9 mouse cellular contexts compared by ENCODE assay signal in the genomic region with DNA sequence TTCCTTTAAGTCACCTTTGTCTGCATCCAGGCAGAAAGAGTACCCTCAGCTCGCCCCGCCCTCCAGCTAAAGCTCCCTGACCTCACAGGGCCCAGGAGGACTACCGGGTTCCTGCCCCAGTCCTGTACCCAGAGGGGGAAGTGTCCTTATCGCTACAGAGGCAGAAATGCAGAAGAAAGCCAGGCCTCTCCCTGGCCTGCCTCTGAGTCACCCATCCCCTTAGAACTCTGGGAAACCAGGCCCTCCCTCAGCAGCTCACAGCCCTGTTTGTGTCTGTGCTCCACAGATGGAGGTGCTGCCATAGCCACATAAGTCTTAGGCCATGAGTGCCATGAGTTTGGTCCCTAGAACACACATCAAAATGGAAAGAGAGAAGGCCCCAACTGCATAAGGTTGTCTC. TPM values are rescaled to one million over a fixed set of nuclear protein-coding genes. Genes with fewer than 3 reads are reported as not detected.
DNase-seq lines count a peak whose midpoint lies in the region; ATAC-seq and TF ChIP-seq lines count a peak whose summit lies in the region.
"Had no signal": no experiment of that assay in that cellular context is flagged by ENCODE, and none has a peak within 500 bp of the region (broad histone marks: within the 10 kb centered on the region; RNA-seq: fewer than 3 reads in every experiment).

No protein-coding gene starts in this region.

- no peak for TF ChIP-seq CTCF in left cerebral cortex, adult 2 months (IDR thresholded peaks at IDR 0.05)

- no peaks in the 10 kb centered on the region for H3K9me3 ChIP-seq in heart, embryonic 11.5 days (replicated peaks; ENCODE audit: control insufficient read depth, low read length)
- no peaks in the 10 kb centered on the region for H3K9me3 ChIP-seq in lung, embryonic 16.5 days (ENCODE audit: control insufficient read depth, low read length)

- peak overlapping the region; percentile 43; the same call in 1 of the 2 replicates for H3K9ac ChIP-seq in heart, embryonic 11.5 days (ENCODE audit: low read depth, low read length)
- H3K9ac ChIP-seq in lung, embryonic 16.5 days (ENCODE audit: low read length): no peak overlapping the region

- no peaks in the 10 kb centered on the region for H3K36me3 ChIP-seq in heart, embryonic 11.5 days (ENCODE audit: control insufficient read depth, insufficient read depth, low read length)
- H3K36me3 ChIP-seq in lung, embryonic 16.5 days (ENCODE audit: control insufficient read depth, insufficient read depth, low read length): no peaks in the 10 kb centered on the region

- peak overlapping the region; percentile 66; the same call in 1 of the 2 replicates for H3K27ac ChIP-seq in heart, embryonic 11.5 days (ENCODE audit: low read depth, low read length)
- no peak overlapping the region for H3K27ac ChIP-seq in lung, embryonic 16.5 days (ENCODE audit: low read length)
- no peak overlapping the region for H3K27ac ChIP-seq in left cerebral cortex, adult 2 months

- 35% methylated on average over 4 of the region's 4 CpGs for WGBS in heart, embryonic 11.5 days (ENCODE audit: insufficient replicate concordance)
- 58% methylated on average over 4 of the region's 4 CpGs for WGBS in lung, embryonic 16.5 days

- peak; percentile 84 for ATAC-seq in heart, embryonic 11.5 days (replicated peaks; ENCODE audit: insufficient number of reproducible peaks, low FRiP score, low TSS enrichment)
- ATAC-seq in lung, embryonic 16.5 days (ENCODE audit: low read depth): peak; percentile 34; the same call in 1 of the 2 replicates

- no peak overlapping the region for H3K4me3 ChIP-seq in heart, embryonic 11.5 days (ENCODE audit: low read depth, low read length)
- no peak overlapping the region for H3K4me3 ChIP-seq in lung, embryonic 16.5 days (ENCODE audit: low read length)
- no peak overlapping the region for H3K4me3 ChIP-seq in left cerebral cortex, adult 2 months
- H3K4me3 ChIP-seq: myocyte had no signal

- no peaks in the 10 kb centered on the region for H3K27me3 ChIP-seq in heart, embryonic 11.5 days (ENCODE audit: control insufficient read depth, insufficient read depth, low read length)
- no peaks in the 10 kb centered on the region for H3K27me3 ChIP-seq in lung, embryonic 16.5 days (ENCODE audit: control insufficient read depth, insufficient read depth, low read depth, low read length)

- peaks cover 6% of the 10 kb centered on the region for H3K4me1 ChIP-seq in heart, embryonic 11.5 days (ENCODE audit: control insufficient read depth, insufficient read depth, low read length)
- H3K4me1 ChIP-seq in lung, embryonic 16.5 days (replicated peaks; ENCODE audit: control insufficient read depth, insufficient read depth, low read length): no peaks in the 10 kb centered on the region

- peak; percentile 70 for DNase-seq in urinary bladder, postnatal 14 days (ENCODE audit: low spot score)
- DNase-seq in urinary bladder, adult 2 months (ENCODE audit: low spot score): no peak
- DNase-seq in yolk sac, embryonic 10.5 days (ENCODE audit: low spot score): peak; percentile 47
- DNase-seq in retina, postnatal 1 day: no peak
- DNase-seq in left cerebral cortex, adult 2 months (ENCODE audit: extremely low spot score in 1 of 2, low spot score in 2 of 2): no peak
- no peak for DNase-seq in kidney, adult 8-10 months

- intact Hi-C loops in left cerebral cortex, adult 2 months (cut with DNase I): no loop called here

- no peak overlapping the region for H3K4me2 ChIP-seq in heart, embryonic 11.5 days
- no peak overlapping the region for H3K4me2 ChIP-seq in lung, embryonic 16.5 days (ENCODE audit: low read depth, low read length)

RNA-seq across cellular contexts. Expression of a gene that starts 8.0 kb away (rescaled TPM):
- 29.2 and 35.7 TPM in 2 replicates for polyA plus RNA-seq in urinary bladder, adult 2 months (2012; rRNA removed)
- 11.1 and 16.0 TPM in 2 replicates for polyA plus RNA-seq in heart, embryonic 11.5 days (2014; fragmentation: Nextera tagmentation; extraction: Ambion mirVana)
- polyA plus RNA-seq in lung, embryonic 16.5 days (2015; fragmentation: Nextera tagmentation; extraction: Ambion mirVana): 33.4 and 36.0 TPM in 2 replicates
- total RNA-seq in left cerebral cortex, adult 2 months (2021): 10 to 100 TPM; 15.8 to 17.7 TPM

RNA-seq across cellular contexts. Expression of a gene that starts 44.8 kb away (rescaled TPM):
- 2.4 and 3.0 TPM in 2 replicates for polyA plus RNA-seq in urinary bladder, adult 2 months (2012; rRNA removed)
- polyA plus RNA-seq in heart, embryonic 11.5 days (2014; fragmentation: Nextera tagmentation; extraction: Ambion mirVana): 90.5 and 103 TPM in 2 replicates
- 134 and 144 TPM in 2 replicates for polyA plus RNA-seq in lung, embryonic 16.5 days (2015; fragmentation: Nextera tagmentation; extraction: Ambion mirVana)
- total RNA-seq in left cerebral cortex, adult 2 months (2021): 1 to 10 TPM; 1.7 to 2.4 TPM

Comparison
In these comparisons a context has a peak if more than half of its experiments do, and no peak if none do; other contexts are left out.
1. DNase-seq: peak in urinary bladder, postnatal 14 days (single experiment) and yolk sac, embryonic 10.5 days (single experiment); none in urinary bladder, adult 2 months (single experiment), retina, postnatal 1 day (single experiment), left cerebral cortex, adult 2 months (0 of 2) and kidney, adult 8-10 months (0 of 2).
2. RNA of a gene that starts 44.8 kb away (polyA plus RNA-seq): 134 to 144 TPM in lung, embryonic 16.5 days and 90.5 to 103 TPM in heart, embryonic 11.5 days; 2.4 to 3.0 TPM in urinary bladder, adult 2 months; every median in the first group is over 10 times any median in the second.